Mouse (Mus musculus) cerebellum, adult 11 months (tissue): ENCODE measurements at regions not wholly inside any gene's neighbourhood (a gene's known extent, or its start where the extent isn't known, plus 50 kb on each side); places are given as distances from the start of the nearest gene placed in this dataset.
A peak's percentile ranks its signal among the peaks of the same experiment; 100 is the strongest.

Experiments used
- DNase-seq: peaks from one replicate; pipeline ENCODE4 v3.0.0; 2022

- DNase-seq = no peak
Measured at GRCm38 (mm10) chr1:6928658-6929057, 2121.0 kb downstream of the Gm37988 start.

GRCm38 (mm10) chr1:6931876-6932275 lies 2124.2 kb downstream of the Gm37988 start:
- DNase-seq = no peak

- DNase-seq = no peak
Measured at GRCm38 (mm10) chr1:6969838-6970237, 2162.1 kb downstream of the Gm37988 start.

GRCm38 (mm10) chr1:6973749-6974327 lies 2166.1 kb downstream of the Gm37988 start:
- DNase-seq = no peak

GRCm38 (mm10) chr1:6979626-6980025 lies 2171.9 kb downstream of the Gm37988 start:
- DNase-seq = no peak

GRCm38 (mm10) chr1:6984226-6984625 lies 2176.5 kb downstream of the Gm37988 start:
- no peak for DNase-seq

- no peak for DNase-seq
Measured at GRCm38 (mm10) chr1:6997611-6998010, 2189.9 kb downstream of the Gm37988 start.

GRCm38 (mm10) chr1:7010184-7010583 lies 2202.5 kb downstream of the Gm37988 start:
- peak; percentile 7 for DNase-seq
